Mouse (Mus musculus) kidney, postnatal 0 days (tissue): ENCODE results near the gene Olfr374. TPM values are rescaled to one million over a fixed set of nuclear protein-coding genes. Genes with fewer than 3 reads are reported as not detected.

ENCODE experiments used
- ATAC-seq: fragments of 200-750 bp; cut with Nextera tagmentation; replicated peaks from 2 replicates; pipeline ENCODE4 v1.8.0; 2017; ENCODE audit warnings: low read depth, moderate number of reproducible peaks, moderate TSS enrichment, moderate library complexity; ENCODE audit not compliant: low FRiP score
- DNase-seq: peaks from one replicate; pipeline ENCODE4 v3.0.0-alpha.2; 2016; ENCODE audit warnings: low spot score
- H3K27ac ChIP-seq: fragments of 300-500 bp; sonication (generic); 2 replicates; pipeline ENCODE4 v1.5.1; 2014; ENCODE audit warnings: mild to moderate bottlenecking
- H3K27me3 ChIP-seq: fragments of 300-500 bp; sonication (generic); 2 replicates; pipeline ENCODE4 v1.6.1; 2014; ENCODE audit warnings: low read length, mixed read lengths; ENCODE audit not compliant: insufficient read depth
- H3K36me3 ChIP-seq: fragments of 300-500 bp; sonication (generic); 2 replicates; pipeline ENCODE4 v1.6.1; 2014; ENCODE audit warnings: low read length, mixed read lengths; ENCODE audit not compliant: insufficient read depth
- H3K4me1 ChIP-seq: fragments of 300-500 bp; sonication (generic); replicated peaks from 2 replicates; pipeline ENCODE4 v1.6.1; 2014; ENCODE audit warnings: antibody characterized with exemption, low read length, mixed read lengths; ENCODE audit not compliant: insufficient read depth
- H3K4me2 ChIP-seq: fragments of 300-500 bp; sonication (generic); 2 replicates; pipeline ENCODE4 v1.6.1; 2014; ENCODE audit warnings: mild to moderate bottlenecking, low read length, moderate library complexity, mixed read lengths
- H3K4me3 ChIP-seq: fragments of 300-500 bp; sonication (generic); replicated peaks from 2 replicates; pipeline ENCODE4 v1.5.1; 2014; ENCODE audit warnings: low read depth, low read length
- H3K9ac ChIP-seq: fragments of 300-500 bp; sonication (generic); 2 replicates; pipeline ENCODE4 v1.6.1; 2014; ENCODE audit warnings: low read depth, low read length
- H3K9me3 ChIP-seq: fragments of 300-500 bp; sonication (generic); replicated peaks from 2 replicates; pipeline ENCODE4 v1.6.1; 2016; ENCODE audit warnings: low read length, inconsistent platforms, mixed read lengths
- CTCF ChIP-seq: IDR thresholded peaks from 2 replicates; pipeline ENCODE4 v1.5.1; 2016; ENCODE audit warnings: antibody characterized with exemption, low read depth, mild to moderate bottlenecking, moderate library complexity
- WGBS: fragments of 180-500 bp; shearing (Covaris S2); extraction: QIAGEN DNeasy Blood & Tissue Kit; methylation state at CpG from one replicate; pipeline ENCODE4 v1.1.7; 2014; 5-methylcytosine and 5-hydroxymethylcytosine counted together
- polyA plus RNA-seq: library from polyadenylated mRNA; unstranded; fragments of >200 nt; fragmentation: Nextera tagmentation; extraction: Ambion mirVana; gene quantifications from 2 replicates; pipeline ENCODE4 v1.2.1, GENCODE M21; 2015

Olfr374 gene
- polyA plus RNA-seq, 1 experiment from 2014 or later: not detected

- WGBS: 80% methylated on average over 1 of the region's 1 CpGs
- Histone ChIP-seq H3K4me3 (no peak overlapping the region), H3K4me1 (no peaks in the 10 kb centered on the region), H3K4me2 (no peak overlapping the region), H3K27me3 (no peaks in the 10 kb centered on the region), H3K9me3 (no peaks in the 10 kb centered on the region), H3K36me3 (no peaks in the 10 kb centered on the region), H3K9ac (no peak overlapping the region), H3K27ac (no peak overlapping the region)
- DNase-seq (no peak), ATAC-seq (no peak)
- TF ChIP-seq CTCF: no peak
Observed at GRCm38 (mm10) chr8:72127834-72128233, 21.0 kb downstream of the Olfr374 start.

- Histone ChIP-seq H3K4me2 (no peak overlapping the region), H3K9ac (no peak overlapping the region), H3K4me3 (no peak overlapping the region), H3K36me3 (no peaks in the 10 kb centered on the region), H3K9me3 (no peaks in the 10 kb centered on the region), H3K27ac (peak overlapping the region; percentile 54; the same call in 1 of the 2 replicates), H3K27me3 (no peaks in the 10 kb centered on the region), H3K4me1 (peaks cover 5% of the 10 kb centered on the region)
- DNase-seq (peak; percentile 24), ATAC-seq (no peak)
- WGBS: 68% methylated on average over 2 of the region's 2 CpGs
- TF ChIP-seq CTCF: no peak
Observed at GRCm38 (mm10) chr8:72131251-72131650, 24.4 kb downstream of the Olfr374 start.

GRCm38 (mm10) chr8:72131901-72132300 is 25.1 kb downstream of the Olfr374 start:
- ATAC-seq: no peak
- TF ChIP-seq CTCF: no peak

GRCm38 (mm10) chr8:72132417-72132816 is 25.6 kb downstream of the Olfr374 start:
- Histone ChIP-seq H3K4me3 (no peak overlapping the region), H3K36me3 (no peaks in the 10 kb centered on the region), H3K9ac (no peak overlapping the region), H3K27ac (no peak overlapping the region), H3K27me3 (no peaks in the 10 kb centered on the region), H3K4me2 (no peak overlapping the region), H3K9me3 (no peaks in the 10 kb centered on the region), H3K4me1 (peaks cover 5% of the 10 kb centered on the region)
- no peak for TF ChIP-seq CTCF
- DNase-seq (no peak), ATAC-seq (no peak)
- WGBS: 89% methylated on average over 1 of the region's 1 CpGs

More at GRCm38 (mm10) chr8:72131901-72132300, 25.1 kb downstream of the Olfr374 start:
- Histone ChIP-seq H3K27ac (peak overlapping the region; percentile 54), H3K27me3 (no peaks in the 10 kb centered on the region), H3K4me2 (no peak overlapping the region), H3K4me3 (no peak overlapping the region), H3K9ac (no peak overlapping the region), H3K9me3 (no peaks in the 10 kb centered on the region), H3K4me1 (peaks cover 5% of the 10 kb centered on the region), H3K36me3 (no peaks in the 10 kb centered on the region)
- DNase-seq: no peak
- WGBS: 81% methylated on average over 2 of the region's 2 CpGs

- DNase-seq: no peak
- Histone ChIP-seq H3K36me3 (peaks cover under 1% of the 10 kb centered on the region; the same call in 1 of the 2 replicates), H3K27ac (peak overlapping the region; percentile 57; the same call in 1 of the 2 replicates), H3K27me3 (no peaks in the 10 kb centered on the region), H3K9ac (no peak overlapping the region), H3K4me1 (peaks cover 6% of the 10 kb centered on the region), H3K9me3 (no peaks in the 10 kb centered on the region), H3K4me2 (no peak overlapping the region), H3K4me3 (no peak overlapping the region)
- WGBS: 52% methylated on average over 1 of the region's 1 CpGs
- no peak for ATAC-seq
- TF ChIP-seq CTCF: no peak
Observed at GRCm38 (mm10) chr8:72132891-72133290, 26.1 kb downstream of the Olfr374 start.

GRCm38 (mm10) chr8:72133507-72133906 is 26.7 kb downstream of the Olfr374 start:
- 16% methylated on average over 1 of the region's 1 CpGs for WGBS
- DNase-seq (peak; percentile 57), ATAC-seq (no peak)
- no peak for TF ChIP-seq CTCF
- no peak overlapping the region for H3K4me3 ChIP-seq
- H3K27ac ChIP-seq: peak overlapping the region; percentile 57; the same call in 1 of the 2 replicates
- no peak overlapping the region for H3K4me2 ChIP-seq
- H3K9ac ChIP-seq: no peak overlapping the region
- no peaks in the 10 kb centered on the region for H3K9me3 ChIP-seq
- H3K36me3 ChIP-seq: peaks cover 7% of the 10 kb centered on the region; the same call in 1 of the 2 replicates
- peaks cover 12% of the 10 kb centered on the region for H3K4me1 ChIP-seq
- H3K27me3 ChIP-seq: no peaks in the 10 kb centered on the region
